Comparison of ENCODE assay signal across 8 mouse cellular contexts in genomic region chr7:4526341-4527301, GRCm38 (mm10). TPM values are rescaled to one million over a fixed set of nuclear protein-coding genes. Genes with fewer than 3 reads are reported as not detected.
A peak's percentile ranks its signal among the peaks of the same experiment; 100 is the strongest.
DNase-seq lines count a peak whose midpoint lies in the region; ATAC-seq and TF ChIP-seq lines count a peak whose summit lies in the region.

No protein-coding gene starts in this region.

- H3K27me3 ChIP-seq in forebrain, embryonic 12.5 days = peaks cover 20% of the 10 kb centered on the region
- 0 out of 2 replicates have a peak, but pooled peaks cover 3% of the 10 kb centered on the region for H3K27me3 ChIP-seq in lung, embryonic 15.5 days

- peaks cover 14% of the 10 kb centered on the region for H3K4me1 ChIP-seq in forebrain, embryonic 12.5 days
- peaks cover 11% of the 10 kb centered on the region for H3K4me1 ChIP-seq in lung, embryonic 15.5 days
- H3K4me1 ChIP-seq in olfactory bulb, adult 2 months (ENCODE audit: control insufficient read depth, insufficient read depth, low read length) = peaks cover 5% of the 10 kb centered on the region

- TF ChIP-seq POLR2A in olfactory bulb, adult 2 months (IDR thresholded peaks at IDR 0.05; ENCODE audit: insufficient read depth, low read depth, low read length) = no peak

- WGBS in forebrain, embryonic 12.5 days = 25% methylated on average over 40 of the region's 40 CpGs
- 24% methylated on average over 40 of the region's 40 CpGs for WGBS in lung, embryonic 15.5 days
- 24% methylated on average over 40 of the region's 40 CpGs for WGBS in olfactory bulb, adult 2 months

- 0 out of 2 replicates have a peak overlapping the region, but pooled peaks have one; percentile 22 for H3K9ac ChIP-seq in forebrain, embryonic 12.5 days
- peak overlapping the region; percentile 43 for H3K9ac ChIP-seq in lung, embryonic 15.5 days

- peak overlapping the region; percentile 44 for H3K4me2 ChIP-seq in forebrain, embryonic 12.5 days
- peak overlapping the region; percentile 76 for H3K4me2 ChIP-seq in lung, embryonic 15.5 days

- TF ChIP-seq CTCF in olfactory bulb, adult 2 months (IDR thresholded peaks at IDR 0.05; ENCODE audit: insufficient read depth, low read depth, low read length) = peak; percentile 78

- peak; percentile 97 for DNase-seq in ES-CJ7 (ENCODE audit: low read depth, low spot score)
- peak; percentile 89 to 92 for DNase-seq in heart, postnatal 10 days
- DNase-seq in kidney, postnatal 4 days = peak; percentile 85 to 91
- DNase-seq in thymus, postnatal 10 days (ENCODE audit: low spot score in 2 of 2) = peak; percentile 62 to 71

- peak overlapping the region; percentile 19; the same call in 1 of the 2 replicates for H3K27ac ChIP-seq in forebrain, embryonic 12.5 days
- peak overlapping the region; percentile 53; the same call in 1 of the 2 replicates for H3K27ac ChIP-seq in lung, embryonic 15.5 days
- H3K27ac ChIP-seq in olfactory bulb, adult 2 months (ENCODE audit: insufficient read depth, low read depth, low read length) = no peak overlapping the region; the same call in 1 of the 2 replicates

- H3K4me3 ChIP-seq in forebrain, embryonic 12.5 days (replicated peaks) = peak overlapping the region; percentile 32
- H3K4me3 ChIP-seq in lung, embryonic 15.5 days = peak overlapping the region; percentile 43
- H3K4me3 ChIP-seq in olfactory bulb, adult 2 months (ENCODE audit: insufficient read depth, low read depth, low read length) = peak overlapping the region; percentile 41

- intact Hi-C loops in heart, postnatal 10 days (cut with DNase I) = loop anchor here (1.0 to 10.0 kb wide), 2 partner anchors 47 to 232 kb away; no protein-coding TSS in a partner anchor

- ATAC-seq in cerebellum, adult (ENCODE audit: insufficient number of reproducible peaks, low FRiP score, low TSS enrichment) = peak; percentile 82; the same call in 1 of the 2 replicates
- peak; percentile 91 for ATAC-seq in forebrain, embryonic 12.5 days (ENCODE audit: low FRiP score)
- ATAC-seq in lung, embryonic 15.5 days (ENCODE audit: borderline replicate concordance, extremely low read depth, low FRiP score, low TSS enrichment) = peak; percentile 93

- H3K9me3 ChIP-seq in forebrain, embryonic 12.5 days = no peaks in the 10 kb centered on the region
- no peaks in the 10 kb centered on the region for H3K9me3 ChIP-seq in lung, embryonic 15.5 days

- H3K36me3 ChIP-seq in forebrain, embryonic 12.5 days (replicated peaks) = no peaks in the 10 kb centered on the region
- H3K36me3 ChIP-seq in lung, embryonic 15.5 days = no peaks in the 10 kb centered on the region

RNA-seq across cellular contexts. Expression of gene Tnni3, which starts 2.6 kb away (rescaled TPM):
- 2.2 and 2.4 TPM in 2 replicates for polyA plus RNA-seq in forebrain, embryonic 12.5 days (2016; fragmentation: Nextera tagmentation; extraction: Ambion mirVana)
- 1,000 to 10,000 TPM; 6,124 to 6,345 TPM for total RNA-seq in heart, postnatal 10 days (2021)
- polyA plus RNA-seq in lung, embryonic 15.5 days (2015; fragmentation: Nextera tagmentation; extraction: Ambion mirVana) = 79.8 and 114 TPM in 2 replicates
- polyA plus RNA-seq in olfactory bulb, adult 2 months (2012; ENCODE audit: insufficient read depth, insufficient read length, low replicate concordance, missing spikeins) = not detected in 2 replicates

RNA-seq across cellular contexts. Expression of gene Dnaaf3, which starts 5.6 kb away (rescaled TPM):
- 1.7 and 2.9 TPM in 2 replicates for polyA plus RNA-seq in forebrain, embryonic 12.5 days (2016; fragmentation: Nextera tagmentation; extraction: Ambion mirVana)
- total RNA-seq in heart, postnatal 10 days (2021) = under 1 TPM; 0.81 to 0.87 TPM
- 2.9 and 3.2 TPM in 2 replicates for polyA plus RNA-seq in lung, embryonic 15.5 days (2015; fragmentation: Nextera tagmentation; extraction: Ambion mirVana)
- polyA plus RNA-seq in olfactory bulb, adult 2 months (2012; ENCODE audit: insufficient read depth, insufficient read length, low replicate concordance, missing spikeins) = not detected in 2 replicates

RNA-seq across cellular contexts. Expression of gene Tnnt1, which starts 10.4 kb away (rescaled TPM):
- polyA plus RNA-seq in forebrain, embryonic 12.5 days (2016; fragmentation: Nextera tagmentation; extraction: Ambion mirVana) = 5.6 and 8.3 TPM in 2 replicates
- 10 to 100 TPM; 36.1 to 38.1 TPM for total RNA-seq in heart, postnatal 10 days (2021)
- 13.4 and 23.1 TPM in 2 replicates for polyA plus RNA-seq in lung, embryonic 15.5 days (2015; fragmentation: Nextera tagmentation; extraction: Ambion mirVana)
- polyA plus RNA-seq in olfactory bulb, adult 2 months (2012; ENCODE audit: insufficient read depth, insufficient read length, low replicate concordance, missing spikeins) = not detected in 2 replicates

RNA-seq across cellular contexts. Expression of gene Syt5, which starts 20.7 kb away (rescaled TPM):
- 34.6 and 35.2 TPM in 2 replicates for polyA plus RNA-seq in forebrain, embryonic 12.5 days (2016; fragmentation: Nextera tagmentation; extraction: Ambion mirVana)
- total RNA-seq in heart, postnatal 10 days (2021) = 1 to 10 TPM; 1.7 to 2.4 TPM
- polyA plus RNA-seq in lung, embryonic 15.5 days (2015; fragmentation: Nextera tagmentation; extraction: Ambion mirVana) = 4.8 and 5.7 TPM in 2 replicates
- polyA plus RNA-seq in olfactory bulb, adult 2 months (2012; ENCODE audit: insufficient read depth, insufficient read length, low replicate concordance, missing spikeins) = not detected in 2 replicates

RNA-seq across cellular contexts. Expression of gene Ppp1r12c, which starts 25.1 kb away (rescaled TPM):
- 54.6 and 59.7 TPM in 2 replicates for polyA plus RNA-seq in forebrain, embryonic 12.5 days (2016; fragmentation: Nextera tagmentation; extraction: Ambion mirVana)
- 10 to 100 TPM; 74.8 to 97.1 TPM for total RNA-seq in heart, postnatal 10 days (2021)
- 41.6 and 49.0 TPM in 2 replicates for polyA plus RNA-seq in lung, embryonic 15.5 days (2015; fragmentation: Nextera tagmentation; extraction: Ambion mirVana)
- not detected in 2 replicates for polyA plus RNA-seq in olfactory bulb, adult 2 months (2012; ENCODE audit: insufficient read depth, insufficient read length, low replicate concordance, missing spikeins)

Comparison
In these comparisons a context has a peak if more than half of its experiments do, and no peak if none do; other contexts are left out.
1. RNA of gene Tnni3, which starts 2.6 kb away (polyA plus RNA-seq): 79.8 to 114 TPM in lung, embryonic 15.5 days; 2.2 to 2.4 TPM in forebrain, embryonic 12.5 days and not detected in olfactory bulb, adult 2 months; every median in the first group is over 10 times any median in the second.
2. Peak in every context shown above with its lines, with median percentiles within 50 percentile points of each other: DNase-seq, ATAC-seq and H3K4me3 ChIP-seq.